Mouse (Mus musculus) MEL (cell line): ENCODE results near the gene Gfra1. TPM values are rescaled to one million over a fixed set of nuclear protein-coding genes. Genes with fewer than 3 reads are reported as not detected.

Experiments used
- DNase-seq: peaks from one replicate; pipeline ENCODE4 v3.0.0; 2011; ENCODE audit warnings: low read depth, low spot score
- H3K27ac ChIP-seq: 2 replicates; pipeline ENCODE4 v1.5.1; 2012; ENCODE audit warnings: low read depth, mild to moderate bottlenecking, control low read depth, low read length, moderate library complexity; ENCODE audit not compliant: control insufficient read depth
- H3K27me3 ChIP-seq, 2 experiments: fragments of 150-350 bp in 1 of 2; sonication (generic) in 1 of 2; 2 replicates each; pipeline ENCODE4 v1.6.1; 2012; ENCODE audit warnings: low read length in 2 of 2, mild to moderate bottlenecking in 2 of 2, improper control_type of control experiment in 1 of 2, moderate library complexity in 1 of 2; ENCODE audit not compliant: insufficient read depth in 2 of 2, control insufficient read depth in 1 of 2
- H3K36me3 ChIP-seq, 2 experiments: 2 replicates each; pipeline ENCODE4 v1.6.1; 2012 to 2014; ENCODE audit warnings: low read length in 2 of 2, improper control_type of control experiment in 1 of 2, inconsistent platforms in 1 of 2, mild to moderate bottlenecking in 1 of 2; ENCODE audit not compliant: insufficient read depth in 2 of 2, control insufficient read depth in 1 of 2
- H3K4me1 ChIP-seq, 2 experiments: fragments of 150-350 bp in 1 of 2; sonication (generic) in 1 of 2; 2 replicates each; pipeline ENCODE4 v1.6.1; 2012; ENCODE audit warnings: low read length in 2 of 2, improper control_type of control experiment in 1 of 2, mild to moderate bottlenecking in 1 of 2; ENCODE audit not compliant: insufficient read depth in 2 of 2, control insufficient read depth in 1 of 2
- H3K4me3 ChIP-seq, 2 experiments: fragments of 150-350 bp in 1 of 2; sonication (generic) in 1 of 2; 2 replicates each; pipeline ENCODE4 v1.5.1; 2012; ENCODE audit warnings: low read depth in 2 of 2, low read length in 2 of 2, mild to moderate bottlenecking in 2 of 2, moderate library complexity in 2 of 2, control low read depth in 1 of 2, improper control_type of control experiment in 1 of 2; ENCODE audit not compliant: control insufficient read depth in 1 of 2, insufficient read depth in 1 of 2
- H3K79me2 ChIP-seq: 2 replicates; pipeline ENCODE4 v1.6.1; 2012; ENCODE audit warnings: mild to moderate bottlenecking, low read length, moderate library complexity; ENCODE audit not compliant: control insufficient read depth, poor library complexity, insufficient read depth
- H3K9ac ChIP-seq: 2 replicates; pipeline ENCODE4 v1.6.1; 2012; ENCODE audit warnings: low read depth, mild to moderate bottlenecking, control low read depth, low read length, moderate library complexity; ENCODE audit not compliant: control insufficient read depth, poor library complexity, severe bottlenecking
- H3K9me3 ChIP-seq: fragments of 150-350 bp; sonication (generic); replicated peaks from 2 replicates; pipeline ENCODE4 v1.6.1; 2012; ENCODE audit warnings: mild to moderate bottlenecking, low read length, improper control_type of control experiment, moderate library complexity; ENCODE audit not compliant: insufficient read depth
- CHD1 ChIP-seq: IDR thresholded peaks from 2 replicates; pipeline ENCODE4 v1.6.1; 2012; ENCODE audit warnings: low read depth, mild to moderate bottlenecking, inconsistent platforms, low read length, improper control_type of control experiment
- E2F4 ChIP-seq: IDR thresholded peaks from 2 replicates; pipeline ENCODE4 v1.6.1; 2011; ENCODE audit warnings: low read depth, low read length, improper control_type of control experiment, borderline replicate concordance
- ELF1 ChIP-seq: IDR thresholded peaks from 2 replicates; pipeline ENCODE4 v1.6.1; 2014; ENCODE audit warnings: low read depth, mild to moderate bottlenecking, inconsistent platforms, low read length, improper control_type of control experiment, moderate library complexity
- EP300 ChIP-seq, 2 experiments: IDR thresholded peaks; 2 replicates each; pipeline ENCODE4 v1.6.1; 2011; ENCODE audit warnings: improper control_type of control experiment in 2 of 2, low read length in 2 of 2, low read depth in 1 of 2, mild to moderate bottlenecking in 1 of 2
- ETS1 ChIP-seq: IDR thresholded peaks from 2 replicates; pipeline ENCODE4 v1.6.1; 2012; ENCODE audit warnings: low read depth, mild to moderate bottlenecking, inconsistent platforms, low read length, improper control_type of control experiment, moderate library complexity
- GABPA ChIP-seq: IDR thresholded peaks from 2 replicates; pipeline ENCODE4 v1.6.1; 2012; ENCODE audit warnings: low read depth, mild to moderate bottlenecking, inconsistent platforms, low read length, improper control_type of control experiment, moderate library complexity
- HCFC1 ChIP-seq: IDR thresholded peaks from 2 replicates; pipeline ENCODE4 v1.6.1; 2012; ENCODE audit warnings: low read depth, mild to moderate bottlenecking, inconsistent platforms, low read length, improper control_type of control experiment, moderate library complexity
- JUND ChIP-seq: IDR thresholded peaks from 2 replicates; pipeline ENCODE4 v1.6.1; 2011; ENCODE audit warnings: low read depth, mild to moderate bottlenecking, improper control_type of control experiment, low read length
- MAFK ChIP-seq: IDR thresholded peaks from 2 replicates; pipeline ENCODE4 v1.6.1; 2011; ENCODE audit warnings: low read depth, mild to moderate bottlenecking, low read length, improper control_type of control experiment, borderline replicate concordance
- MAX ChIP-seq: IDR thresholded peaks from 2 replicates; pipeline ENCODE4 v1.6.1; 2011; ENCODE audit warnings: low read length, improper control_type of control experiment
- MAZ ChIP-seq: IDR thresholded peaks from 2 replicates; pipeline ENCODE4 v1.6.1; 2012; ENCODE audit warnings: low read depth, mild to moderate bottlenecking, inconsistent platforms, low read length, improper control_type of control experiment
- MEF2A ChIP-seq: IDR thresholded peaks from 2 replicates; pipeline ENCODE4 v1.6.1; 2014; ENCODE audit warnings: low read depth, mild to moderate bottlenecking, inconsistent platforms, low read length, improper control_type of control experiment; ENCODE audit not compliant: poor library complexity, insufficient replicate concordance, severe bottlenecking; ENCODE audit errors: extremely low read depth
- MYC ChIP-seq: IDR thresholded peaks from 2 replicates; pipeline ENCODE4 v1.6.1; 2011; ENCODE audit warnings: low read depth, mild to moderate bottlenecking, low read length, improper control_type of control experiment, moderate library complexity
- NELFE ChIP-seq: IDR thresholded peaks from 2 replicates; pipeline ENCODE4 v1.6.1; 2011; ENCODE audit warnings: low read depth, low read length, improper control_type of control experiment
- NRF1 ChIP-seq: IDR thresholded peaks from 2 replicates; pipeline ENCODE4 v1.6.1; 2014; ENCODE audit warnings: low read depth, mild to moderate bottlenecking, inconsistent platforms, low read length, improper control_type of control experiment, moderate library complexity; ENCODE audit not compliant: poor library complexity, insufficient read depth, severe bottlenecking
- POLR2AphosphoS2 ChIP-seq: IDR thresholded peaks from 2 replicates; pipeline ENCODE4 v1.6.1; 2011; ENCODE audit warnings: low read length, improper control_type of control experiment
- POLR2AphosphoS5 ChIP-seq: IDR thresholded peaks from 2 replicates; pipeline ENCODE4 v1.6.1; 2012; ENCODE audit warnings: low read depth, borderline replicate concordance, mild to moderate bottlenecking, inconsistent platforms, low read length, moderate library complexity, mixed read lengths
- RAD21 ChIP-seq: IDR thresholded peaks from 2 replicates; pipeline ENCODE4 v1.6.1; 2011; ENCODE audit warnings: mild to moderate bottlenecking, low read depth, low read length, improper control_type of control experiment
- SIN3A ChIP-seq: IDR thresholded peaks from 2 replicates; pipeline ENCODE4 v1.6.1; 2012; ENCODE audit warnings: low read length, improper control_type of control experiment, inconsistent platforms
- SMC3 ChIP-seq: IDR thresholded peaks from 2 replicates; pipeline ENCODE4 v1.6.1; 2011; ENCODE audit warnings: low read depth, low read length, improper control_type of control experiment
- TAL1 ChIP-seq: IDR thresholded peaks from 2 replicates; pipeline ENCODE4 v1.6.1; 2012; ENCODE audit warnings: mild to moderate bottlenecking, inconsistent platforms, low read length, moderate library complexity, mixed read lengths
- TCF12 ChIP-seq: IDR thresholded peaks from 2 replicates; pipeline ENCODE4 v1.6.1; 2014; ENCODE audit warnings: low read depth, mild to moderate bottlenecking, inconsistent platforms, low read length, improper control_type of control experiment, moderate library complexity
- UBTF ChIP-seq: IDR thresholded peaks from 2 replicates; pipeline ENCODE4 v1.6.1; 2012; ENCODE audit warnings: low read depth, mild to moderate bottlenecking, inconsistent platforms, low read length, improper control_type of control experiment, moderate library complexity, borderline replicate concordance; ENCODE audit not compliant: insufficient read depth
- USF1 ChIP-seq: IDR thresholded peaks from 2 replicates; pipeline ENCODE4 v1.6.1; 2014; ENCODE audit warnings: low read depth, mild to moderate bottlenecking, inconsistent platforms, low read length, improper control_type of control experiment, moderate library complexity
- ZKSCAN1 ChIP-seq: IDR thresholded peaks from 2 replicates; pipeline ENCODE4 v1.6.1; 2012; ENCODE audit warnings: low read depth, mild to moderate bottlenecking, inconsistent platforms, low read length, improper control_type of control experiment, moderate library complexity
- polyA plus RNA-seq, 2 experiments: library from polyadenylated mRNA; stranded (reverse) in 1 of 2; unstranded in 1 of 2; fragments of >175 nt in 1 of 2; fragments of >200 nt in 1 of 2; gene quantifications; 2 replicates each; pipeline versions ENCODE4 v1.2.1 to v1.2.4; 2012; ENCODE audit warnings: low replicate concordance in 2 of 2, low read depth in 1 of 2; ENCODE audit not compliant: insufficient read length in 2 of 2, insufficient read depth in 1 of 2, missing spikeins in 1 of 2
- total RNA-seq: library from RNA; depleted of rRNA; stranded (reverse); fragments of 300-350 nt; gene quantifications from 2 replicates; pipeline ENCODE4 v1.2.3, GENCODE M21; 2012

Gene Gfra1
- total and polyA plus RNA-seq, 3 experiments, result not detected

GRCm38 (mm10) chr19:58438762-58439161 is 16.9 kb downstream of the Gfra1 start:
- no peaks in the 10 kb centered on the region for H3K27me3 ChIP-seq
- H3K9me3 ChIP-seq, result no peaks in the 10 kb centered on the region
- no peak overlapping the region for H3K4me3 ChIP-seq
- H3K27ac ChIP-seq, result no peak overlapping the region
- H3K4me1 ChIP-seq, result no peaks in the 10 kb centered on the region
- no peak overlapping the region for H3K9ac ChIP-seq
- no peaks in the 10 kb centered on the region for H3K79me2 ChIP-seq
- DNase-seq, result no peak
- H3K36me3 ChIP-seq, result no peaks in the 10 kb centered on the region
- no peak for TF ChIP-seq NRF1
- no peak for TF ChIP-seq POLR2AphosphoS5
- TF ChIP-seq UBTF, result no peak
- no peak for TF ChIP-seq JUND
- TF ChIP-seq MAZ, result no peak
- no peak for TF ChIP-seq CHD1
- no peak for TF ChIP-seq HCFC1
- no peak for TF ChIP-seq POLR2AphosphoS2
- TF ChIP-seq MEF2A, result no peak
- no peak for TF ChIP-seq NELFE
- no peak for TF ChIP-seq TCF12

DNA sequence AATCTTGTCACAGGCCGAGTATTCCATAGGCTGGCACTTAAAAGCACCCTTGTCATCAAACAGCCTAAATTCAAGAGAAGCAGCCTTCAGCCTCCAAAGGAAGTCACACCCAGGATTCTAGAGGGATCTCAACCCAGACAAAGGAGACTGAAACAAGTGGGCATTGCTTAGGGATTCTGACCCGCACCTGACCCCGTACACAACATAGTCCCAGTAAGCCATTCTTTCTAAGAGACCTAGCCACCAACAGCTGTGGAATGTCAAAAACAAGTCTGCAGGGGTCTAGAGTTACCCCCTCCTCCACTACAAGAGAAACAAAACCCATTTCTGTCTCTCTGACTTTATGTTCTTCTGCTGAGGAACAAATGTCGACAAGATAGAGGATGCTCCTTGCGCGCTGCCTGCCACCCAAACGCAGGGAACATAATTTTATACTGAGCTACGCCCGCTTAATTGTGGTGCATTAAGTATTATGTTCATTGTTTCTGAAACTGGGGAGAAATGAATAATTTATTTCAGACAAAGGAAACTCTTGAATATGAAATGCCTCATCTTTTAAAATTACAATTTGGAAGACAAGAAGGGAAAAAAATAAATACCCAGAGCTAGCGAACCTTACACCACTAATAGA is 18.2 kb downstream of the Gfra1 start:
- Histone ChIP-seq H3K79me2 (no peaks in the 10 kb centered on the region), H3K4me3 (no peak overlapping the region), H3K9ac (no peak overlapping the region), H3K9me3 (no peaks in the 10 kb centered on the region), H3K27ac (no peak overlapping the region), H3K36me3 (no peaks in the 10 kb centered on the region), H3K4me1 (no peaks in the 10 kb centered on the region), H3K27me3 (no peaks in the 10 kb centered on the region)
- no peak for DNase-seq
- no peak for TF ChIP-seq E2F4
- TF ChIP-seq USF1, result no peak
- TF ChIP-seq EP300 (IDR thresholded peaks at IDR 0.05; ENCODE audit: low read depth in 1 of 2, low read length in 2 of 2), result no peak
- no peak for TF ChIP-seq SIN3A
- TF ChIP-seq ETS1, result no peak
- TF ChIP-seq MYC, result no peak
- TF ChIP-seq SMC3, result no peak
- no peak for TF ChIP-seq ZKSCAN1
- TF ChIP-seq GABPA, result no peak
- no peak for TF ChIP-seq RAD21
- TF ChIP-seq TCF12, result no peak
- no peak for TF ChIP-seq MAFK
- TF ChIP-seq MAX, result no peak
- TF ChIP-seq ELF1, result no peak
- no peak for TF ChIP-seq MAZ
- no peak for TF ChIP-seq TAL1
